Mouse (Mus musculus): ENCODE results near the gene Celsr2. TPM values are rescaled to one million over a fixed set of nuclear protein-coding genes. Genes with fewer than 3 reads are reported as not detected.

The Celsr2 gene
- 0.38 and 1.6 TPM in 2 replicates for total RNA-seq (2017)

DNA sequence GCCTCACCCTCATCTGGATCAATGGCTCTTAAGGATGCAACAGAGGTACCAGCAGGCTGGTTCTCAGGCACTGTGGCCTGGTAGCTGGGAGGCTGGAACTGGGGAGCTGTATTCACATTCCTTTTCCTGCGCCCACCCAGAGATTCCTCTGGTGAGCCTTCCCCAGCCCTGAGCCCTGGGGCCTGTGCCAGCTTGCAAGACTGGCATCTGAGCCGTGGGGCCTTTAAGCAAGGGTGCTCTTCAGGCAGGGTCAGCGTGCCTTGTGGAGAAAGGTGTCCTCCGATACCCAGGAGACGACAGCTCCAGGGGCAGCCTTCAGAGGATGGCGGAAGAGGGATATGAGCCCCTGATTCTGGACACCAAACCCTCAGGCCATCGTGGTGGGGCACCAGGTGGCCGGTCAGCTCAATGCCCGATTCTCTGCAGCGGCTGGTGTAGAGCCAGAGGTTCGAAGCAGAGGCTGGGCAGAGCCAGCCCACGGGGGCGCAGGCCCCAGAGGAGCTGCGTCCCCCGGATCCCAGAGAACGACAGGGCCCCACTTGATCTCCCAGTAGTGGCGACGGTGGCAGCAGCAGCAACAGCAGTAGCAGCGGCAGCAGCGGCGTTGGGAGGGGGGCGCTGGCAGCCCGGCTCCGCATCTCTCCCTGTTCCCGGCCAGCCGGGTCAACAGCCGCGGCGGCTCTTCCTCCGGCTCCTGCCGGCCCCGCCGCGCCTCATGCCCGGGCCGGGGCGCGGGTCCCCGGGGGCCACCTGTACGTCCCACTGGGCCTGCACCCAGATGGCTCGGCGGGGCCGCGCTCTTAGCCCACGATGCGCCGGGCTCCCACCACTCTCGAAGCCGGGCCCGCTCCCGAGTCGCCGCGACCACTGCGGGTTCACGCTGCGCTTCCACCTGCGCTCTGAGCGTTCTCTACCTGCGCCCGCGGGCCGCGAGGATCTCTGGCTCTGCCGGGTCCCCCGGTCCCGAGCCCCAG, at the start of gene Celsr2:
TSS of gene Celsr2 (minus strand) at position 696 of the 974 bp plus-strand sequence.
- no peak; a peak in 1 of 4 replicates for ATAC-seq (replicated peaks in 1 of 2; ENCODE audit: insufficient read depth in 1 of 2, low FRiP score in 2 of 2, low TSS enrichment in 1 of 2, low read depth in 1 of 2, poor library complexity in 2 of 2, severe bottlenecking in 2 of 2)

DNA sequence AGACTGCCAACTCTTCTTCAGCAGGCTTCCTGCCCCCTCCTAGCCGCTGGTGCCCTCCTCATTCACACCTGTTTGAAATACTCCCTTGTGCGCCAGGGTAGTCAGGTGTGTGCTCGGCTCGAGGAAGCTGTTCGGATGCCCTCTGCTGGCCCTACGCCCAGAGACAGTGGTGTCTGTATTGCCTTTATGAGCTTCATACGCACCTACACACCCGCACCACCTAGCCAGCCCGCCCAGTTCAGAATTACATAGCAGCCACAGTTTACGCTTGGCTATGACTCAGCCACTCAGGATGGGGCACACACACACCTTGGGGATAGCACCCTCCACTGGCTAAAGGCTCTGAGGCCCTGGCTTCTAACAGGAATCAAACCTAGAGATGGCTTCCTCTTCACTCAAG, 43.5 kb upstream of the Celsr2 start:
- ATAC-seq (replicated peaks in 1 of 2; ENCODE audit: insufficient read depth in 1 of 2, low FRiP score in 2 of 2, low TSS enrichment in 1 of 2, low read depth in 1 of 2, poor library complexity in 2 of 2, severe bottlenecking in 2 of 2) = peak; percentile 27 to 44; a peak in 2 of 4 replicates

- ATAC-seq (replicated peaks in 1 of 2; ENCODE audit: insufficient read depth in 1 of 2, low FRiP score in 2 of 2, low TSS enrichment in 1 of 2, low read depth in 1 of 2, poor library complexity in 2 of 2, severe bottlenecking in 2 of 2) = peak in 1 of 2 experiments; percentile 52; a peak in 2 of 4 replicates
Observed at GRCm38 (mm10) chr3:108458380-108458779, 43.0 kb upstream of the Celsr2 start.

GRCm38 (mm10) chr3:108454172-108454571, 38.8 kb upstream of the Celsr2 start:
- no peak for ATAC-seq (replicated peaks in 1 of 2; ENCODE audit: insufficient read depth in 1 of 2, low FRiP score in 2 of 2, low TSS enrichment in 1 of 2, low read depth in 1 of 2, poor library complexity in 2 of 2, severe bottlenecking in 2 of 2)

DNA sequence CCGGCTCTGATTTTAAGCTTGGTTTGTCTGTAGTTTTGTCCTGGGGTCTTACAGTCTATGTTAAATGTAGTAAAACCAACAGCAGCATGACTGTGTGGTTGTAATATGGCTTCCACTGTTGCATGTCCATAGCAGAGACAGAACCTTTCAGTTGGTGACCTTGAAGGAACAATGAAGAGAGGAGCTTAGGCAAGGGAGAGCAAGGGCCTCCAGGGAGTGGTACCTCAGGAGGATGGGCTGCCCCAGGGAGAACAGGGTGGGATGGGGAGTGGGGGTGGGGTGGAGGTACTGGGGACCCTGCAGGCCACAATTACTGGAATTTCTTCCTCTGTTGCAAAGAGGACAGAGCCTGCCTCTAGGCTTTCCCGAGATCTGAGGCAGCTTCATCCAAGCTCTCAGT, 36.6 kb upstream of the Celsr2 start:
- ATAC-seq (replicated peaks in 1 of 2; ENCODE audit: insufficient read depth in 1 of 2, low FRiP score in 2 of 2, low TSS enrichment in 1 of 2, low read depth in 1 of 2, poor library complexity in 2 of 2, severe bottlenecking in 2 of 2) = no peak

DNA sequence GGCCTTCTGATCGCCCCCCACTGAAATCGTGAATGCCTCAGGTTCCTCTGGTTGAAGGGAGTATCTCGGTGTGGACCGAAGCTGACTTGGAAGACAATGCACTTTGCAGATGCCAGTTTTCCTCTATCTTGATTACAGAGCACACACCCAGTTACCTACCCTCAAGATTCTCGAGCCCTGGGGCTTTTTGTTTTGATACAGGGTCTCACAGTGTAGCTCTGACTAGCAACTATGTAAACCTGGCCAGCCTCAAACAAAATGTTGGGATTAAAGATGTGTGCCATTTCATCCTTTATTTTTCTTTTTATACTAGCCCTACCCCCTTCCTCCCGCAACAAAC, 30.0 kb upstream of the Celsr2 start:
- ATAC-seq (replicated peaks in 1 of 2; ENCODE audit: insufficient read depth in 1 of 2, low FRiP score in 2 of 2, low TSS enrichment in 1 of 2, low read depth in 1 of 2, poor library complexity in 2 of 2, severe bottlenecking in 2 of 2) = no peak

DNA sequence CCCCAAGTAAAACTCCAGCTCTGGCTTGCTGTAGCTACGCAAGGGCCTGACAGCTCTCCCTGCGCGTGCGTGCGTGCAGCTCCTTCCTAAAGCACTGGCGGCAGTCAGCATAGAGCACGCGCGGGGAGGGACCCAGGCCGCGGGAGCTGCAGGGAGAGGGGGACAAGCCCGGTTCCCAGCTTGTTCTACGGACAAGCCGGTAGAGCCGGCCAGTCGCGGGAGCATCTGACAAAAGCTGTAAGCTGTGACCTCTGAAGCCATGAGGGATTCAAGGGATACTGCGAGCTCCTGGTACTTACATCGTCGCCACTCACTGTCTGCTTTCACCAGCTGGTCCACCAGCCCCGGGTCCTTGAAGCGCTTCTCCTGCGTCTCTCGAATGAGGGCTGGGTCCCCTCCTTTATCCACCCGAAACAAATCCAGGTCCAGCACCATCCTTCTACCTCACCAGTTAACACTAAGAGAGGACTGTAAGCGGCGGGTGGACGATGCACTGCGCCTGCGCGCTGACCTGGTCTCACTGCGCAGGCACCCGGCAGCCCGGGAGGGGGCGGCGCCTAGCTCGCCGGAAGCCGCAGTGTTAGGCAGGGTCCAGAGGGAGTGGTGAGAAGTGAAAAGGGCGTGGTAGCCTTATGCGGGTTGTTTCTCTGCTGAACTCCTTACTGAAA, 29.5 kb upstream of the Celsr2 start, which contains the start of gene Sars:
TSS of gene Sars (minus strand) at position 512 of the 668 bp plus-strand sequence.
- ATAC-seq (replicated peaks in 1 of 2; ENCODE audit: insufficient read depth in 1 of 2, low FRiP score in 2 of 2, low TSS enrichment in 1 of 2, low read depth in 1 of 2, poor library complexity in 2 of 2, severe bottlenecking in 2 of 2) = peak; percentile 91 to 96

DNA sequence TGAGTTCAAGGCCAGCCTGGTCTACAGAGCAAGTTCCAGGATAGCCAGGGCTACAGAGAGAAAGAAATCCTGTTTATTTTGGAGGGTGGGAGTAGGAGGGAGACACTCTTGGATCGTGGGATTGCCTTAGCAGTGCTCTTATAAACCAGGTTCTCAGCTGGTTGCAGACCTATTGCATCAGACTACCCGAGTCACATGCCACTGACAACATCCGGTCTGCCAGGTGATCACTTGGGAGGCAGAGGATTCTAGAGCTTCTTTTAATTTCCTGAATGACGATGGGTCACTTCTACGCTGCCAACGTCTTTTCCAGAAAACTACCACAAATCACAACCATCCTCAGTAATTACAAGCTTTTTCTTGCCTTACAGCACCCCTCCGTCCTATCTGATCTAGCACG, 28.7 kb upstream of the Celsr2 start:
- ATAC-seq (replicated peaks in 1 of 2; ENCODE audit: insufficient read depth in 1 of 2, low FRiP score in 2 of 2, low TSS enrichment in 1 of 2, low read depth in 1 of 2, poor library complexity in 2 of 2, severe bottlenecking in 2 of 2) = peak in 1 of 2 experiments; percentile 56; a peak in 1 of 4 replicates

- no peak for ATAC-seq (replicated peaks in 1 of 2; ENCODE audit: insufficient read depth in 1 of 2, low FRiP score in 2 of 2, low TSS enrichment in 1 of 2, low read depth in 1 of 2, poor library complexity in 2 of 2, severe bottlenecking in 2 of 2)
Observed at GRCm38 (mm10) chr3:108436380-108436714, 21.0 kb upstream of the Celsr2 start.

GRCm38 (mm10) chr3:108435701-108436379, 20.5 kb upstream of the Celsr2 start:
- ATAC-seq (replicated peaks in 1 of 2; ENCODE audit: insufficient read depth in 1 of 2, low FRiP score in 2 of 2, low TSS enrichment in 1 of 2, low read depth in 1 of 2, poor library complexity in 2 of 2, severe bottlenecking in 2 of 2) = no peak

DNA sequence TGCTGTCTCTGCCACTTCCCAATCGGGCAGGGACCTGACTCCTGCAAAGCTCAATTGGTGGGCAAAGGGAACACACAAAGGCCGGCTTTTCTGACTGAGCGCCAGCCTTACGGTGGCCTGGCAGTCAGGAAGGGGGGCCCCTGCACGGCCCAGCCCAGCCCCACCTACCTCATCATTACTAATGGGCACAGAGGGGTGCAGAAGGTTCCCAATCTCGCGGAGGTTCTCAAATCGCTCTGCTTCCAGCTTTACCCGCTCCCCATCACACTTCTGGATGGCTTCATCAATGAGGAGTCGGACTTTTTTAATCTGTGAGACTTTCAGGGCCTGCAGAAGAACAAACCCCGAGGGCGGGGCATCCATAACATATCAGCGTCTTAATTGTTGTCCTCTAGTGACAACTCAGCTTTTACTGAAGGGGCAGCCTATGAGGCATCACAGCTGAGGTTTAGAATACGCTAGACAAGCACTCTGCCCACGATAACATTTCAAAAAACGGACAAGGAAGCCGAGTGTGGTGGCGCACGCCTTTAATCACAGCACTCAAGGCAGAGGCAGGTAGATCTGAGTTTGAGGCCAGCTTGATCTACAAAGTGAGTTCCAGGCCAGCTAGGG, 18.6 kb upstream of the Celsr2 start:
- ATAC-seq (replicated peaks in 1 of 2; ENCODE audit: insufficient read depth in 1 of 2, low FRiP score in 2 of 2, low TSS enrichment in 1 of 2, low read depth in 1 of 2, poor library complexity in 2 of 2, severe bottlenecking in 2 of 2) = no peak

- ATAC-seq (replicated peaks in 1 of 2; ENCODE audit: insufficient read depth in 1 of 2, low FRiP score in 2 of 2, low TSS enrichment in 1 of 2, low read depth in 1 of 2, poor library complexity in 2 of 2, severe bottlenecking in 2 of 2) = no peak
Observed at GRCm38 (mm10) chr3:108433188-108433880, 18.0 kb upstream of the Celsr2 start.

GRCm38 (mm10) chr3:108432542-108433187, 17.3 kb upstream of the Celsr2 start:
- no peak for ATAC-seq (replicated peaks in 1 of 2; ENCODE audit: insufficient read depth in 1 of 2, low FRiP score in 2 of 2, low TSS enrichment in 1 of 2, low read depth in 1 of 2, poor library complexity in 2 of 2, severe bottlenecking in 2 of 2)

DNA sequence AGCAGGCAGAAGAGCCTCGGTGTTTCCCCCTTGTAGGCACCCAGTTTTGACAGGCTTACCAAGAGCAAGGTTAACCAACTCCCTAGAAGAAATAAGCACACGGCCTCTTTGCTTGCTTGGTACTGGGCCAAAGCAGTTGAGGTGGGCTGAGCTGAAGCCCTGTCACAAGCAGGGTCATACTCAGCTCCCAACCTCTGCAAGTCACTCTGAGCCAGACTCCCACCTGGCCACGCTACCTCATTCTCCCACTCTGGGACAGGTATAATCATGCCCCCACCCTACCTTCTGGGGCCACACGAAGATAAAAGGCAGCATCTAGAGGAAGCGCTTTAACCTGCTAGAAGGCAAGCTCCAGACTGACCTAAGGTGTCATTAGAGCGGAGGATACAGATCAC, 10.3 kb upstream of the Celsr2 start:
- no peak for ATAC-seq (replicated peaks in 1 of 2; ENCODE audit: insufficient read depth in 1 of 2, low FRiP score in 2 of 2, low TSS enrichment in 1 of 2, low read depth in 1 of 2, poor library complexity in 2 of 2, severe bottlenecking in 2 of 2)

- no peak for ATAC-seq (replicated peaks in 1 of 2; ENCODE audit: insufficient read depth in 1 of 2, low FRiP score in 2 of 2, low TSS enrichment in 1 of 2, low read depth in 1 of 2, poor library complexity in 2 of 2, severe bottlenecking in 2 of 2)
Observed at GRCm38 (mm10) chr3:108424944-108425623, 9.7 kb upstream of the Celsr2 start.

Measured in hematopoietic stem cell, adult 5-6 weeks (primary cell).